Mouse (Mus musculus): ENCODE data around the gene Zbtb3. TPM values are rescaled to one million over a fixed set of nuclear protein-coding genes. Genes with fewer than 3 reads are reported as not detected.
A peak's percentile ranks its signal among the peaks of the same experiment; 100 is the strongest.

Gene Zbtb3
- polyA plus RNA-seq, 1 experiment from 2014 or later = 6.6 TPM

GRCm38 (mm10) chr19:8815812-8816211 is 13.5 kb downstream of the Zbtb3 start:
- Histone ChIP-seq H3K4me1 (peaks cover 33% of the 10 kb centered on the region), H3K27me3 (no peaks in the 10 kb centered on the region), H3K9me3 (no peaks in the 10 kb centered on the region), H3K9ac (0 out of 2 replicates have a peak overlapping the region, but pooled peaks have one; percentile 38), H3K27ac (no peak overlapping the region), H3K4me2 (no peak overlapping the region), H3K4me3 (replicated peaks) (no peak overlapping the region), H3K36me3 (replicated peaks) (peaks cover 51% of the 10 kb centered on the region)
- WGBS = 80% methylated on average over 11 of the region's 11 CpGs
- no peak for ATAC-seq (ENCODE audit: low FRiP score)

GRCm38 (mm10) chr19:8817001-8817400 is 14.6 kb downstream of the Zbtb3 start:
- peaks cover 42% of the 10 kb centered on the region for H3K36me3 ChIP-seq (replicated peaks)
- no peaks in the 10 kb centered on the region for H3K27me3 ChIP-seq
- peak overlapping the region; percentile 35 for H3K4me2 ChIP-seq
- H3K4me3 ChIP-seq (replicated peaks) = 0 out of 2 replicates have a peak overlapping the region, but pooled peaks have one; percentile 12
- H3K9me3 ChIP-seq = no peaks in the 10 kb centered on the region
- 46% methylated on average over 3 of the region's 3 CpGs for WGBS
- H3K9ac ChIP-seq = peak overlapping the region; percentile 30
- H3K27ac ChIP-seq = no peak overlapping the region
- peaks cover 40% of the 10 kb centered on the region for H3K4me1 ChIP-seq
- ATAC-seq (ENCODE audit: low FRiP score) = no peak

GRCm38 (mm10) chr19:8818301-8818798 is 16.0 kb downstream of the Zbtb3 start:
- H3K27ac ChIP-seq = peak overlapping the region; percentile 100
- peaks cover 53% of the 10 kb centered on the region for H3K4me1 ChIP-seq
- H3K9me3 ChIP-seq = no peaks in the 10 kb centered on the region
- peak overlapping the region; percentile 98 for H3K4me2 ChIP-seq
- no peaks in the 10 kb centered on the region for H3K27me3 ChIP-seq
- no peak for ATAC-seq (ENCODE audit: low FRiP score)
- H3K36me3 ChIP-seq (replicated peaks) = peaks cover 37% of the 10 kb centered on the region
- peak overlapping the region; percentile 99 for H3K4me3 ChIP-seq (replicated peaks)
- peak overlapping the region; percentile 87 for H3K9ac ChIP-seq
- 29% methylated on average over 14 of the region's 14 CpGs for WGBS

GRCm38 (mm10) chr19:8818801-8819595 is 16.6 kb downstream of the Zbtb3 start, which contains the start of gene Ttc9c:
TSS of gene Ttc9c (minus strand) at chr19:8819333.
- Histone ChIP-seq H3K27me3 (no peaks in the 10 kb centered on the region), H3K4me1 (peaks cover 55% of the 10 kb centered on the region), H3K27ac (peak within 1 kb of the TSS; percentile 100), H3K9me3 (no peaks in the 10 kb centered on the region), H3K9ac (peak within 1 kb of the TSS; percentile 98), H3K4me2 (peak within 1 kb of the TSS; percentile 98), H3K36me3 (replicated peaks) (peaks cover 38% of the 10 kb centered on the region), H3K4me3 (replicated peaks) (peak within 1 kb of the TSS; percentile 99)
- ATAC-seq (ENCODE audit: low FRiP score) = peak; percentile 94
- WGBS = under 1% methylated on average over 33 of the region's 33 CpGs

GRCm38 (mm10) chr19:8819596-8820423 is 17.5 kb downstream of the Zbtb3 start, which contains the start of gene Hnrnpul2:
TSS of gene Hnrnpul2 (plus strand) at chr19:8820010.
- H3K4me1 ChIP-seq = peaks cover 55% of the 10 kb centered on the region

GRCm38 (mm10) chr19:8820424-8820956 is 18.1 kb downstream of the Zbtb3 start:
- Histone ChIP-seq H3K27ac (peak overlapping the region; percentile 100), H3K9me3 (no peaks in the 10 kb centered on the region), H3K4me3 (replicated peaks) (peak overlapping the region; percentile 99), H3K36me3 (replicated peaks) (peaks cover 40% of the 10 kb centered on the region), H3K4me2 (peak overlapping the region; percentile 98), H3K4me1 (peaks cover 52% of the 10 kb centered on the region), H3K9ac (peak overlapping the region; percentile 98), H3K27me3 (no peaks in the 10 kb centered on the region)
- WGBS = under 1% methylated on average over 48 of the region's 48 CpGs
- peak; percentile 22; the same call in 1 of the 2 replicates for ATAC-seq (ENCODE audit: low FRiP score)

More at GRCm38 (mm10) chr19:8819596-8820423, 17.5 kb downstream of the Zbtb3 start, which contains the start of gene Hnrnpul2:
- Histone ChIP-seq H3K9me3 (no peaks in the 10 kb centered on the region), H3K27ac (peak within 1 kb of the TSS; percentile 100), H3K9ac (peak within 1 kb of the TSS; percentile 98), H3K4me3 (replicated peaks) (peak within 1 kb of the TSS; percentile 99), H3K27me3 (no peaks in the 10 kb centered on the region), H3K36me3 (replicated peaks) (peaks cover 39% of the 10 kb centered on the region), H3K4me2 (peak within 1 kb of the TSS; percentile 98)
- peak; percentile 96 for ATAC-seq (ENCODE audit: low FRiP score)
- WGBS = under 1% methylated on average over 73 of the region's 83 CpGs

GRCm38 (mm10) chr19:8821146-8821545 is 18.8 kb downstream of the Zbtb3 start:
- WGBS = 3% methylated on average over 7 of the region's 7 CpGs
- Histone ChIP-seq H3K9ac (peak overlapping the region; percentile 98), H3K36me3 (replicated peaks) (peaks cover 41% of the 10 kb centered on the region), H3K4me2 (peak overlapping the region; percentile 98), H3K4me1 (peaks cover 46% of the 10 kb centered on the region), H3K4me3 (replicated peaks) (peak overlapping the region; percentile 99), H3K9me3 (no peaks in the 10 kb centered on the region), H3K27ac (peak overlapping the region; percentile 100; the same call in 1 of the 2 replicates), H3K27me3 (no peaks in the 10 kb centered on the region)
- no peak for ATAC-seq (ENCODE audit: low FRiP score)

- Histone ChIP-seq H3K27me3 (no peaks in the 10 kb centered on the region), H3K4me3 (replicated peaks) (peak overlapping the region; percentile 99), H3K4me1 (peaks cover 31% of the 10 kb centered on the region), H3K4me2 (peak overlapping the region; percentile 98), H3K27ac (no peak overlapping the region), H3K9me3 (no peaks in the 10 kb centered on the region), H3K9ac (peak overlapping the region; percentile 98; the same call in 1 of the 2 replicates), H3K36me3 (replicated peaks) (peaks cover 51% of the 10 kb centered on the region)
- ATAC-seq (ENCODE audit: low FRiP score) = no peak
- 73% methylated on average over 8 of the region's 8 CpGs for WGBS
These were observed 20.3 kb downstream of the Zbtb3 start for GRCm38 (mm10) chr19:8822696-8823095.

- no peak for ATAC-seq (ENCODE audit: low FRiP score)
- peaks cover 99% of the 10 kb centered on the region for H3K36me3 ChIP-seq (replicated peaks)
- no peaks in the 10 kb centered on the region for H3K9me3 ChIP-seq
- no peak within 1 kb of the TSS for H3K27ac ChIP-seq
- 93% methylated on average over 8 of the region's 8 CpGs for WGBS
- no peaks in the 10 kb centered on the region for H3K27me3 ChIP-seq
- no peak within 1 kb of the TSS for H3K4me3 ChIP-seq (replicated peaks)
- H3K9ac ChIP-seq = no peak within 1 kb of the TSS
- no peak within 1 kb of the TSS for H3K4me2 ChIP-seq
- H3K4me1 ChIP-seq = no peaks in the 10 kb centered on the region
These were observed 27.3 kb downstream of the Zbtb3 start, which contains the start of gene AC129217.1 for GRCm38 (mm10) chr19:8829660-8830059. TSS of gene AC129217.1 (plus strand) at chr19:8829773.

GRCm38 (mm10) chr19:8830664-8831063 is 28.3 kb downstream of the Zbtb3 start:
- no peak overlapping the region for H3K4me2 ChIP-seq
- no peaks in the 10 kb centered on the region for H3K4me1 ChIP-seq
- peaks cover 94% of the 10 kb centered on the region for H3K36me3 ChIP-seq (replicated peaks)
- no peak overlapping the region for H3K4me3 ChIP-seq (replicated peaks)
- ATAC-seq (ENCODE audit: low FRiP score) = no peak
- no peaks in the 10 kb centered on the region for H3K27me3 ChIP-seq
- no peaks in the 10 kb centered on the region for H3K9me3 ChIP-seq
- no peak overlapping the region for H3K9ac ChIP-seq
- WGBS = 91% methylated on average over 8 of the region's 8 CpGs
- no peak overlapping the region for H3K27ac ChIP-seq

GRCm38 (mm10) chr19:8831262-8831661 is 28.9 kb downstream of the Zbtb3 start:
- no peaks in the 10 kb centered on the region for H3K27me3 ChIP-seq
- WGBS = 84% methylated on average over 11 of the region's 11 CpGs
- peaks cover 93% of the 10 kb centered on the region for H3K36me3 ChIP-seq (replicated peaks)

More at GRCm38 (mm10) chr19:8831262-8831661, 28.9 kb downstream of the Zbtb3 start:
- H3K4me3 ChIP-seq (replicated peaks) = no peak overlapping the region
- H3K9me3 ChIP-seq = no peaks in the 10 kb centered on the region
- ATAC-seq (ENCODE audit: low FRiP score) = no peak
- H3K4me1 ChIP-seq = no peaks in the 10 kb centered on the region
- H3K4me2 ChIP-seq = no peak overlapping the region
- no peak overlapping the region for H3K9ac ChIP-seq
- no peak overlapping the region for H3K27ac ChIP-seq

Data from forebrain, embryonic 12.5 days (tissue).